Mouse (Mus musculus): ENCODE results near the gene Ston2. TPM values are rescaled to one million over a fixed set of nuclear protein-coding genes. Genes with fewer than 3 reads are reported as not detected.

Ston2 gene
- total and polyA plus RNA-seq, 2 experiments, result 4.6 to 9.3 TPM

- Histone ChIP-seq H3K79me2 (ENCODE audit: control insufficient read depth, insufficient read depth, low read length) (no peaks in the 10 kb centered on the region; the same call in 1 of the 2 replicates), H3K36me3 (ENCODE audit: control insufficient read depth, insufficient read depth, low read length) (no peaks in the 10 kb centered on the region; the same call in 1 of the 2 replicates), H3K4me1 (ENCODE audit: control insufficient read depth, insufficient read depth, low read length) (peaks cover 35% of the 10 kb centered on the region), H3K27ac (replicated peaks; ENCODE audit: insufficient read depth, low read depth, low read length) (peak overlapping the region; percentile 91), H3K4me3 (ENCODE audit: insufficient read depth, low read depth, low read length) (peak overlapping the region; percentile 58), H3K27me3 (ENCODE audit: control insufficient read depth, insufficient read depth, low read length) (no peaks in the 10 kb centered on the region), H3K9ac (ENCODE audit: low read depth, low read length) (peak overlapping the region; percentile 82)
- no peak for TF ChIP-seq CTCF (IDR thresholded peaks at IDR 0.05; ENCODE audit: low read depth, low read length)
- TF ChIP-seq POLR2A (IDR thresholded peaks at IDR 0.05; ENCODE audit: extremely low read depth, insufficient read depth, low read length), result no peak
- WGBS, result 20% methylated on average over 4 of the region's 4 CpGs
- peak; percentile 97 for DNase-seq (ENCODE audit: extremely low read depth, low read depth, low spot score)
Measured at GRCm38 (mm10) chr12:91694748-91695147, 93.4 kb downstream of the Ston2 start.

DNA sequence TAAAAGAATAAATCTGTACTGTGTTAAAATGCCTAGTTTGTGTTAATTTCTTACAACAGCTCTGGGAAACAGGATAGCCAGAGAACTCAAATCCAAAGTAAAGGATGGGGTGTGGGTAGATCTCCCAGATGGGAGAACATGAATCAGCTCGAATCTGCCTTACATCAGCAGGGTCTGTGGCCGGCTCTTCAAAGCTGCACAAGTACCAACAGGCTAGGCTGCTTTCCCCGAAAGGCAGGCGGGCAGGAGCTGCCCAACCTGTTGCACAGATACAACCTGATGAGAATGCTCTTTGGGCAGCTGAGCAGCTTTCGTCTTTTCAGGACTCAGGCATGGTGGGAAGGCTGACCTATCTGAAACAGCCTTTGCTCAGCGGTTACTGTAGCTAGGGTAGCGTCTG, 94.6 kb downstream of the Ston2 start:
- TF ChIP-seq POLR2A (IDR thresholded peaks at IDR 0.05; ENCODE audit: extremely low read depth, insufficient read depth, low read length), result no peak
- no peak for TF ChIP-seq CTCF (IDR thresholded peaks at IDR 0.05; ENCODE audit: low read depth, low read length)

DNA sequence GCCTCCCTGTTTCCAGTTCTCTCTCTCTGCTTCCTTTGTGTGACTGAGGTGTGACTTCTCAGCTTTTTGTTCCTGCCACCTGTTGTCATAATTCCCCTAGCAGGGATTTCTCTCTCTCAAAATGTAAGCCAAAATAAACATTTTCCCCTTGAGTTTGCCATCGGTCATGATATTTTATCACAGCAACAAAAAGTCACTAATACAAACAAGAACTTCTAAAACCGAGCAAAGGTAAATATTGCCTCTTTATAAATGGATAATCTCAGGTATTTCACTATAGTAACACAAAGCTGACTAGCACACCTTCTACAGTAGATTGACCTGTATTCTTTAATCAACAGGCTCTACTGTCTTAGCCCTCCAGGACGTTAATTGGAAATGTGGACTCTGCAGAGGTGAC, 95.2 kb downstream of the Ston2 start:
- Histone ChIP-seq H3K4me1 (ENCODE audit: control insufficient read depth, insufficient read depth, low read length) (peaks cover 23% of the 10 kb centered on the region), H3K27me3 (ENCODE audit: control insufficient read depth, insufficient read depth, low read length) (no peaks in the 10 kb centered on the region), H3K36me3 (ENCODE audit: control insufficient read depth, insufficient read depth, low read length) (no peaks in the 10 kb centered on the region; the same call in 1 of the 2 replicates), H3K9ac (ENCODE audit: low read depth, low read length) (no peak overlapping the region), H3K4me3 (ENCODE audit: insufficient read depth, low read depth, low read length) (no peak overlapping the region), H3K79me2 (ENCODE audit: control insufficient read depth, insufficient read depth, low read length) (no peaks in the 10 kb centered on the region; the same call in 1 of the 2 replicates), H3K27ac (replicated peaks; ENCODE audit: insufficient read depth, low read depth, low read length) (peak overlapping the region; percentile 48)
- 23% methylated on average over 3 of the region's 3 CpGs for WGBS
- peak; percentile 91 for DNase-seq (ENCODE audit: extremely low read depth, low read depth, low spot score)
- no peak for TF ChIP-seq CTCF (IDR thresholded peaks at IDR 0.05; ENCODE audit: low read depth, low read length)
- TF ChIP-seq POLR2A (IDR thresholded peaks at IDR 0.05; ENCODE audit: extremely low read depth, insufficient read depth, low read length), result no peak

More for the DNA sequence above, 94.6 kb downstream of the Ston2 start:
- DNase-seq (ENCODE audit: extremely low read depth, low read depth, low spot score), result no peak
- Histone ChIP-seq H3K4me1 (ENCODE audit: control insufficient read depth, insufficient read depth, low read length) (peaks cover 28% of the 10 kb centered on the region), H3K36me3 (ENCODE audit: control insufficient read depth, insufficient read depth, low read length) (no peaks in the 10 kb centered on the region; the same call in 1 of the 2 replicates), H3K27ac (replicated peaks; ENCODE audit: insufficient read depth, low read depth, low read length) (peak overlapping the region; percentile 48), H3K9ac (ENCODE audit: low read depth, low read length) (no peak overlapping the region), H3K4me3 (ENCODE audit: insufficient read depth, low read depth, low read length) (no peak overlapping the region), H3K79me2 (ENCODE audit: control insufficient read depth, insufficient read depth, low read length) (no peaks in the 10 kb centered on the region; the same call in 1 of the 2 replicates), H3K27me3 (ENCODE audit: control insufficient read depth, insufficient read depth, low read length) (no peaks in the 10 kb centered on the region)
- 51% methylated on average over 7 of the region's 7 CpGs for WGBS

- DNase-seq (ENCODE audit: extremely low read depth, low read depth, low spot score), result no peak
- Histone ChIP-seq H3K9ac (ENCODE audit: low read depth, low read length) (no peak overlapping the region), H3K27me3 (ENCODE audit: control insufficient read depth, insufficient read depth, low read length) (no peaks in the 10 kb centered on the region), H3K36me3 (ENCODE audit: control insufficient read depth, insufficient read depth, low read length) (no peaks in the 10 kb centered on the region), H3K4me1 (ENCODE audit: control insufficient read depth, insufficient read depth, low read length) (peaks cover 10% of the 10 kb centered on the region), H3K27ac (replicated peaks; ENCODE audit: insufficient read depth, low read depth, low read length) (no peak overlapping the region), H3K79me2 (ENCODE audit: control insufficient read depth, insufficient read depth, low read length) (no peaks in the 10 kb centered on the region), H3K4me3 (ENCODE audit: insufficient read depth, low read depth, low read length) (no peak overlapping the region)
- TF ChIP-seq POLR2A (IDR thresholded peaks at IDR 0.05; ENCODE audit: extremely low read depth, insufficient read depth, low read length) (no peak), CTCF (IDR thresholded peaks at IDR 0.05; ENCODE audit: low read depth, low read length) (no peak)
- WGBS, result 91% methylated on average over 13 of the region's 13 CpGs
Measured at GRCm38 (mm10) chr12:91685674-91686290, 102.4 kb downstream of the Ston2 start.

DNA sequence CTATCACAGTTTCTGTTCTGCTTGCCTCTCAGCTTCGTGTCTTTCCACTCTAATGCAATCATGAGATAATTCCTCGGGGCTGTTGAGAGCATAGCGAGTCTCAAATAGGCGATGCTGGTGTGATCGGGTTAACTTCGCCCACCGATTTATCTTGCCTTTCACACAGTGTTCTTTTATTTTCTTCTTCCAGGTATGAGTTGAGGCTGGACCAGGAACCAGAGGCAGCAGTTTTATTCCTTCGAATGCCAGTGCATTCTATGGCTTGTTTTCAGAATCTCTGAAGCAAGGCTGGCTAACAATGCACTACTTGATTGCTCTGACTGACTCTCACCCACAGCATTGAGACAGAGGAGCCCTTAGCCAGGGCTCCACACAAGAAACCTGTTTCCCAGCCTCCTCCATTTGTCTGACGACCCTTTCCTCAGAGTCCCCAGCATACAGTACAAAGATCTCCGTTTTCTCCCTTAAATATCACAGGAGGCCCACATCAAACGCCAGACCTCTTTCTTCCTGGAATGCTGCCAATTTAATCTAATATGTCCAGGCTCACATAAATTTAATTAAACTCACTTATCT, 103.3 kb downstream of the Ston2 start:
- H3K27ac ChIP-seq (replicated peaks; ENCODE audit: insufficient read depth, low read depth, low read length), result no peak overlapping the region
- H3K9ac ChIP-seq (ENCODE audit: low read depth, low read length), result no peak overlapping the region
- DNase-seq (ENCODE audit: extremely low read depth, low read depth, low spot score), result no peak
- H3K27me3 ChIP-seq (ENCODE audit: control insufficient read depth, insufficient read depth, low read length), result no peaks in the 10 kb centered on the region
- H3K36me3 ChIP-seq (ENCODE audit: control insufficient read depth, insufficient read depth, low read length), result no peaks in the 10 kb centered on the region
- TF ChIP-seq CTCF (IDR thresholded peaks at IDR 0.05; ENCODE audit: low read depth, low read length) (no peak), POLR2A (IDR thresholded peaks at IDR 0.05; ENCODE audit: extremely low read depth, insufficient read depth, low read length) (no peak)
- H3K79me2 ChIP-seq (ENCODE audit: control insufficient read depth, insufficient read depth, low read length), result no peaks in the 10 kb centered on the region
- H3K4me1 ChIP-seq (ENCODE audit: control insufficient read depth, insufficient read depth, low read length), result peaks cover 10% of the 10 kb centered on the region
- H3K4me3 ChIP-seq (ENCODE audit: insufficient read depth, low read depth, low read length), result no peak overlapping the region
- 64% methylated on average over 11 of the region's 11 CpGs for WGBS

Data from liver, adult 2 months (tissue).